In the genomic region with DNA sequence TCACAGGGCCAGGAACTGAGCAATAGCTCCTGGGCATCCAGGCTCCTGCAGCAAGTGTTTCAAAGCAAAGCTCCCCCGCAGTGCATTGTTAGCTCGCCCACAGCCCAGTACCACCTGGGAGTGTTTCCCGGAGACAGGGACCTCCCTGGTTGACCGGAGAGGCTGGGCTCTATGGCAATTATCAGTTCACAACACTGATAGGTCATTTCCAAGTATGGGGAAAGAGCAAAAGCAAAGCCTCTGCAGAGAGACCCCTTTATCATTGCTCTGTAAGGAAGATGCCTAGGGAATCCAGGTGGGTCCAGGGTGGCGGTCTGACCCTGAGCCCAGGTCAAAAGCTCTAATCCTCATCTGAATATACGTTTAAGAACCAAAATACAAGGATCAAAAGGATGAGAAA, we compare ENCODE assay signal across 21 mouse cellular contexts. TPM values are rescaled to one million over a fixed set of nuclear protein-coding genes. Genes with fewer than 3 reads are reported as not detected.
DNase-seq lines count a peak whose midpoint lies in the region.
"Had no signal": no experiment of that assay in that cellular context is flagged by ENCODE, and none has a peak within 500 bp of the region (broad histone marks: within the 10 kb centered on the region; RNA-seq: fewer than 3 reads in every experiment).

No protein-coding gene starts in this region.

- DNase-seq in heart, adult 11 months = peak; percentile 81
- no peak for DNase-seq in heart, postnatal 10 days
- DNase-seq in ovary, postnatal 36 days (ENCODE audit: low spot score) = peak; percentile 16
- DNase-seq in ovary, postnatal 14 days (ENCODE audit: low spot score) = no peak
- DNase-seq in ES-CJ7 (ENCODE audit: low read depth, low spot score) = peak; percentile 56
- no peak for DNase-seq in frontal cortex, postnatal 36 days (ENCODE audit: low spot score in 2 of 2)
- DNase-seq: adrenal gland, postnatal 10 days; adrenal gland, postnatal 36 days; B cell, adult 2 months; cerebellum, adult 18-20 months; cerebellum, adult 9-10 months; cerebellum, postnatal 14 days; gastrocnemius, adult 2 months; gastrocnemius, postnatal 14 days; heart, adult 18-20 months; heart, postnatal 14 days; heart, postnatal 4 days; kidney, adult 11 months had no signal

- intact Hi-C loops in heart, postnatal 10 days (cut with DNase I) = no loop called here

RNA-seq across cellular contexts. Expression of a gene that starts 6.6 kb away (rescaled TPM):
- not detected for total RNA-seq in heart, postnatal 10 days (2021)
- total RNA-seq: adrenal gland, adult 18-20 months; adrenal gland, postnatal 36 days; CH12.LX; gastrocnemius, adult 2 months; gastrocnemius, postnatal 14 days; gastrocnemius, postnatal 4 days; heart, postnatal 14 days; heart, postnatal 4 days had no signal

Comparison
In these comparisons a context has a peak if more than half of its experiments do, and no peak if none do; other contexts are left out.
1. DNase-seq: peak in heart, adult 11 months (single experiment), ovary, postnatal 36 days (single experiment) and ES-CJ7 (single experiment); none in heart, postnatal 10 days (0 of 2), ovary, postnatal 14 days (single experiment) and frontal cortex, postnatal 36 days (0 of 2).